Mouse (Mus musculus): ENCODE data around the gene Grtp1. TPM values are rescaled to one million over a fixed set of nuclear protein-coding genes. Genes with fewer than 3 reads are reported as not detected.

Grtp1 gene
- polyA plus RNA-seq, 1 experiment from 2014 or later: 75.3 TPM

DNA sequence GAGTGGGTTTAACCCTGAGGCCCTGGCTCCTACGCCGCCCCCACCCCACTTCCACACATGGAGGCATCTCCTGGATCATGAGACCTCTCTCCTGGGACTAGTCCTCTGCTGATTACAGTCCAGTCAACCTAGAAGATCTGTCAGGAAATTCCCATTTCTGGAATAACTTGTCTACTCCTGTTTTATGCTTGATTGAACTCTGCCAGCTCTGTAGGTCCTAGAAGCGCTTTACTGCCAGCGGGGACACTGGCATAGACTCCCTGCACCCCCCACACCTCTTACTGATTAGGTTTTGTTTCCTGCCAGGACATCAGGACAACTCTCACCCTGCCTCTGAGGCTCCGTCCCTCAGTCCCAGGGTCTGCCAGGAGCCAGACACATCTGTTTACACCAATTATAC lies 2.9 kb downstream of the Grtp1 start:
- no peak overlapping the region for H3K4me3 ChIP-seq (ENCODE audit: low read length)
- H3K9ac ChIP-seq (ENCODE audit: low read depth, low read length): no peak overlapping the region
- no peaks in the 10 kb centered on the region for H3K9me3 ChIP-seq (ENCODE audit: control insufficient read depth, low read length)
- no peak for ATAC-seq
- no peak overlapping the region for H3K27ac ChIP-seq (ENCODE audit: low read length)
- 0 out of 2 replicates have a peak, but pooled peaks cover 2% of the 10 kb centered on the region for H3K27me3 ChIP-seq (replicated peaks; ENCODE audit: control insufficient read depth, insufficient read depth, low read length)
- H3K4me2 ChIP-seq (ENCODE audit: low read depth, low read length): no peak overlapping the region
- peaks cover 6% of the 10 kb centered on the region; the same call in 1 of the 2 replicates for H3K4me1 ChIP-seq (ENCODE audit: control insufficient read depth, insufficient read depth, low read length)
- WGBS: 85% methylated on average over 5 of the region's 5 CpGs
- H3K36me3 ChIP-seq (ENCODE audit: control insufficient read depth, insufficient read depth, low read length): no peaks in the 10 kb centered on the region

GRCm38 (mm10) chr8:13194818-13195217 lies 5.6 kb downstream of the Grtp1 start:
- Histone ChIP-seq H3K9me3 (ENCODE audit: control insufficient read depth, low read length) (no peaks in the 10 kb centered on the region), H3K27me3 (replicated peaks; ENCODE audit: control insufficient read depth, insufficient read depth, low read length) (no peaks in the 10 kb centered on the region), H3K36me3 (ENCODE audit: control insufficient read depth, insufficient read depth, low read length) (no peaks in the 10 kb centered on the region), H3K4me3 (ENCODE audit: low read length) (no peak overlapping the region), H3K9ac (ENCODE audit: low read depth, low read length) (no peak overlapping the region), H3K4me1 (ENCODE audit: control insufficient read depth, insufficient read depth, low read length) (peaks cover 3% of the 10 kb centered on the region; the same call in 1 of the 2 replicates), H3K4me2 (ENCODE audit: low read depth, low read length) (no peak overlapping the region), H3K27ac (ENCODE audit: low read length) (no peak overlapping the region)
- ATAC-seq: no peak
- 53% methylated on average over 10 of the region's 10 CpGs for WGBS

GRCm38 (mm10) chr8:13190235-13190634 lies 10.2 kb downstream of the Grtp1 start:
- Histone ChIP-seq H3K27ac (ENCODE audit: low read length) (no peak overlapping the region), H3K4me2 (ENCODE audit: low read depth, low read length) (no peak overlapping the region), H3K4me3 (ENCODE audit: low read length) (no peak overlapping the region), H3K9ac (ENCODE audit: low read depth, low read length) (no peak overlapping the region), H3K36me3 (ENCODE audit: control insufficient read depth, insufficient read depth, low read length) (no peaks in the 10 kb centered on the region), H3K9me3 (ENCODE audit: control insufficient read depth, low read length) (no peaks in the 10 kb centered on the region), H3K27me3 (replicated peaks; ENCODE audit: control insufficient read depth, insufficient read depth, low read length) (no peaks in the 10 kb centered on the region), H3K4me1 (ENCODE audit: control insufficient read depth, insufficient read depth, low read length) (no peaks in the 10 kb centered on the region)
- no peak for ATAC-seq
- 87% methylated on average over 8 of the region's 8 CpGs for WGBS

DNA sequence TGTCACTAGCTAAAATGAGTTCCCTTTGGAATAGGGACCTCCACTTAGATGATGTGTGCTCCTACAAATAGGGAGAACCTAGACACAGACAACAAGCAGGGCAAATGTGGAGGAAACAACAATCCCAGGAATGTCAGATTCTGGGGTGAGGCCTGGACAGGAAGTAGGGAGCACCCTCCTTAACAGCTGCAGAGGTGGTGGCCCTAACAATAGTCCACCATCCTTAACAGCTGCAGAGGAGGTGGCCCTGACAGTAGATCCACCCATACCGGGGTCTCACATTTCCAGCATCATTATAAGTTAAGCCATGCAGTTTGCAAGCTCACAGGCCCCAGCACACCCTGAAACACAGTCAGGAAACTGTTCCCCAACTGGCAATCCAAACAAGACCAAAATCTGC lies 11.6 kb downstream of the Grtp1 start:
- H3K4me1 ChIP-seq (ENCODE audit: control insufficient read depth, insufficient read depth, low read length): no peaks in the 10 kb centered on the region
- no peak overlapping the region for H3K9ac ChIP-seq (ENCODE audit: low read depth, low read length)
- no peak for ATAC-seq
- no peak overlapping the region for H3K4me2 ChIP-seq (ENCODE audit: low read depth, low read length)
- no peaks in the 10 kb centered on the region for H3K9me3 ChIP-seq (ENCODE audit: control insufficient read depth, low read length)
- no peak overlapping the region for H3K27ac ChIP-seq (ENCODE audit: low read length)
- H3K36me3 ChIP-seq (ENCODE audit: control insufficient read depth, insufficient read depth, low read length): no peaks in the 10 kb centered on the region
- WGBS: 87% methylated on average over 1 of the region's 1 CpGs
- no peaks in the 10 kb centered on the region for H3K27me3 ChIP-seq (replicated peaks; ENCODE audit: control insufficient read depth, insufficient read depth, low read length)
- H3K4me3 ChIP-seq (ENCODE audit: low read length): no peak overlapping the region

DNA sequence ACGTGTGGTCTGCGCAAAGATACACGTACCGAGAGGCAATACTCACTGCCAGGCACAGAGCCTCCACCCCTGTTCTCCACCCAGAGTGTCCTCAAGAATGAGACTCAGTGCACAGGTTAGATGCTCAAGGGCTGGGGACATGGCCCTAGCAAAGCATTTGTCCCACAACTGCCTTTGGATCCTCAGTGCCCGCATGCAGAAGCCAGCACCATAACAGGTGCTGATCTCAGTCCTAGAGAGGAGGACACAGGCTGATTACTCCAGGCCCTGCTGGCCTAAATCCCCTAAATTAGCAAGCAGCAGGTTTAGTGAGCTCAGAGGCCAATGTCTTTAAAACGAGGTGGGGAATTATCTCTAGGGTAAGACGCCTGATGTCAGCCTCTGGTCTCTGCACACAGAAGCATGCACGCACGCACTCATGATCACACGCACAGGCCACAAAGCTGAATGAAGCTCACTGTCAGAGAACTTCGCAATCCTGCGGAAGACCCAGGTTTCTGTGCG lies 12.3 kb downstream of the Grtp1 start:
- Histone ChIP-seq H3K27ac (ENCODE audit: low read length) (no peak overlapping the region), H3K27me3 (replicated peaks; ENCODE audit: control insufficient read depth, insufficient read depth, low read length) (no peaks in the 10 kb centered on the region), H3K36me3 (ENCODE audit: control insufficient read depth, insufficient read depth, low read length) (no peaks in the 10 kb centered on the region), H3K4me2 (ENCODE audit: low read depth, low read length) (no peak overlapping the region), H3K9ac (ENCODE audit: low read depth, low read length) (no peak overlapping the region), H3K4me1 (ENCODE audit: control insufficient read depth, insufficient read depth, low read length) (no peaks in the 10 kb centered on the region), H3K4me3 (ENCODE audit: low read length) (no peak overlapping the region), H3K9me3 (ENCODE audit: control insufficient read depth, low read length) (no peaks in the 10 kb centered on the region)
- no peak for ATAC-seq
- WGBS: 91% methylated on average over 13 of the region's 13 CpGs

GRCm38 (mm10) chr8:13187638-13188037 lies 12.8 kb downstream of the Grtp1 start:
- no peaks in the 10 kb centered on the region for H3K9me3 ChIP-seq (ENCODE audit: control insufficient read depth, low read length)
- H3K4me3 ChIP-seq (ENCODE audit: low read length): no peak overlapping the region
- WGBS: 73% methylated on average over 7 of the region's 7 CpGs
- H3K27me3 ChIP-seq (replicated peaks; ENCODE audit: control insufficient read depth, insufficient read depth, low read length): no peaks in the 10 kb centered on the region
- H3K4me2 ChIP-seq (ENCODE audit: low read depth, low read length): no peak overlapping the region
- no peak overlapping the region for H3K9ac ChIP-seq (ENCODE audit: low read depth, low read length)
- no peaks in the 10 kb centered on the region for H3K36me3 ChIP-seq (ENCODE audit: control insufficient read depth, insufficient read depth, low read length)
- H3K4me1 ChIP-seq (ENCODE audit: control insufficient read depth, insufficient read depth, low read length): no peaks in the 10 kb centered on the region
- no peak for ATAC-seq
- no peak overlapping the region for H3K27ac ChIP-seq (ENCODE audit: low read length)

DNA sequence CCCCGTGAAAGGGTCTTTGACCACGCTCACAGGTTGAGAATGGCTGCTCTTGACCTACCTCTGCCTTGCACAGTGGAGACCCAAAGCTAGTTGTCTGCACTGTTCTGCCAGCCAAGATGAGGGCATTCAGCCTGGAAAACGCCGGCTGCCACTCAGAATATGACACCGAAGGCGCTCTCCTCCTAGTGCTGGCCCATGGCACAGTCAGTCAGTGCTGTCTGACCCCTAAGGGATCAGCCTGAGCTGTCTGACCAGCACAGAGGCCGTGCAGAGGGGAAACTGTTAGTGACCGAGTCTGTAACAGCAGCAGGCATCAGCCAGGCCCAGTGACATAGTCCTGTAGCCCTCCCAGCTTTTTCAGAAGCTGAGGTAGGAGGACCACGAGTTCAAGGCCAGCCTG lies 13.2 kb downstream of the Grtp1 start:
- Histone ChIP-seq H3K27me3 (replicated peaks; ENCODE audit: control insufficient read depth, insufficient read depth, low read length) (no peaks in the 10 kb centered on the region), H3K9ac (ENCODE audit: low read depth, low read length) (no peak overlapping the region), H3K4me1 (ENCODE audit: control insufficient read depth, insufficient read depth, low read length) (no peaks in the 10 kb centered on the region), H3K4me2 (ENCODE audit: low read depth, low read length) (no peak overlapping the region), H3K4me3 (ENCODE audit: low read length) (no peak overlapping the region), H3K9me3 (ENCODE audit: control insufficient read depth, low read length) (no peaks in the 10 kb centered on the region), H3K27ac (ENCODE audit: low read length) (no peak overlapping the region), H3K36me3 (ENCODE audit: control insufficient read depth, insufficient read depth, low read length) (no peaks in the 10 kb centered on the region)
- WGBS: 80% methylated on average over 9 of the region's 9 CpGs
- no peak for ATAC-seq

DNA sequence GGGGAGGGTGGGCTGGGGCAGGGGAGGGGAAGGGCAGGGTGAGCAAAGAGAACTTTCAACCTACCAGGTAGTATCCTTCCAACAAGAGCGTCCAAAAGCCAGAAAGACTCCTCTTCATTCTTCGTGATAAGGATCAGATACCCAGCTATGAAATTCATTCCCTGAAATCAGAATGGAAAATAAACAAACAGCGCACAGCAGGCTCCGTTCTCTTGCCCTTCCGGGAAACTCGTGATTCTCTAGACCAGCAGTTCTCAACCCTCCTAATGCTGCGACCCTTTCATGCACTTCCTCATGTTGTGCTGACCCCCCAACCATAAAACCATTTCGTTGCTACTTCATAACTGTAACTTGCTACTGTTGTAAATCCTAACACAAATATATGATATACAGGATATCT lies 13.6 kb downstream of the Grtp1 start:
- H3K9me3 ChIP-seq (ENCODE audit: control insufficient read depth, low read length): no peaks in the 10 kb centered on the region
- H3K4me1 ChIP-seq (ENCODE audit: control insufficient read depth, insufficient read depth, low read length): no peaks in the 10 kb centered on the region
- H3K9ac ChIP-seq (ENCODE audit: low read depth, low read length): no peak overlapping the region
- H3K36me3 ChIP-seq (ENCODE audit: control insufficient read depth, insufficient read depth, low read length): no peaks in the 10 kb centered on the region
- H3K27me3 ChIP-seq (replicated peaks; ENCODE audit: control insufficient read depth, insufficient read depth, low read length): no peaks in the 10 kb centered on the region
- WGBS: 84% methylated on average over 8 of the region's 8 CpGs
- no peak overlapping the region for H3K27ac ChIP-seq (ENCODE audit: low read length)
- ATAC-seq: no peak
- H3K4me3 ChIP-seq (ENCODE audit: low read length): no peak overlapping the region
- no peak overlapping the region for H3K4me2 ChIP-seq (ENCODE audit: low read depth, low read length)

DNA sequence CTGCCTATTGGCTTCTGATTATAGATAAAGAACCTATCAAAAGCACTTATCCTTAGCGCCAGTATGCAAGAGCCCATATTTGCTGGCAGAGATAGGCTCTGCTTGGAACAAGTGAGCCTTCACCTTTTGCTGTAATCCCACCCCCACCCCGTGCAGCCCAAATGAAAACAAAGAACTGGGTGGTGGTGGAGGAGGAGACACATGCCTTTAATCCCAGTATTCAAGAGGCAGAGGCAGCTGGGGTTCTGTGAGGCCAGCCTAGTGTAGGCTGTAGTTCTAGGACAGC lies 18.8 kb downstream of the Grtp1 start:
- H3K9ac ChIP-seq (ENCODE audit: low read depth, low read length): no peak overlapping the region
- no peaks in the 10 kb centered on the region for H3K4me1 ChIP-seq (ENCODE audit: control insufficient read depth, insufficient read depth, low read length)
- no peak for ATAC-seq
- no peaks in the 10 kb centered on the region for H3K36me3 ChIP-seq (ENCODE audit: control insufficient read depth, insufficient read depth, low read length)
- H3K4me3 ChIP-seq (ENCODE audit: low read length): no peak overlapping the region
- no peaks in the 10 kb centered on the region for H3K27me3 ChIP-seq (replicated peaks; ENCODE audit: control insufficient read depth, insufficient read depth, low read length)
- H3K4me2 ChIP-seq (ENCODE audit: low read depth, low read length): no peak overlapping the region
- no peak overlapping the region for H3K27ac ChIP-seq (ENCODE audit: low read length)
- H3K9me3 ChIP-seq (ENCODE audit: control insufficient read depth, low read length): no peaks in the 10 kb centered on the region
- 56% methylated on average over 2 of the region's 2 CpGs for WGBS

GRCm38 (mm10) chr8:13180911-13181690 lies 19.3 kb downstream of the Grtp1 start:
- no peak overlapping the region for H3K9ac ChIP-seq (ENCODE audit: low read depth, low read length)
- no peaks in the 10 kb centered on the region for H3K27me3 ChIP-seq (replicated peaks; ENCODE audit: control insufficient read depth, insufficient read depth, low read length)
- H3K9me3 ChIP-seq (ENCODE audit: control insufficient read depth, low read length): no peaks in the 10 kb centered on the region
- ATAC-seq: no peak
- H3K4me2 ChIP-seq (ENCODE audit: low read depth, low read length): no peak overlapping the region
- H3K27ac ChIP-seq (ENCODE audit: low read length): no peak overlapping the region
- H3K4me3 ChIP-seq (ENCODE audit: low read length): no peak overlapping the region
- H3K36me3 ChIP-seq (ENCODE audit: control insufficient read depth, insufficient read depth, low read length): peaks cover 4% of the 10 kb centered on the region; the same call in 1 of the 2 replicates
- 80% methylated on average over 18 of the region's 18 CpGs for WGBS
- no peaks in the 10 kb centered on the region for H3K4me1 ChIP-seq (ENCODE audit: control insufficient read depth, insufficient read depth, low read length)

Measured in intestine, embryonic 16.5 days (tissue).